Mouse (Mus musculus): ENCODE measurements around the gene Pola1.
"Not testable (repeated sequence)": the region's sequence is repeated elsewhere in the genome, so short reads cannot be mapped to it uniquely, and the experiment has no call there.

The Pola1 gene

GRCm38 (mm10) chrX:93429738-93430260 lies 202.2 kb downstream of the Pola1 start:
- no peak for DNase-seq (ENCODE audit: low read depth, low spot score)

GRCm38 (mm10) chrX:93428956-93429737 lies 202.8 kb downstream of the Pola1 start:
- no peak for DNase-seq (ENCODE audit: low read depth, low spot score)

- DNase-seq (ENCODE audit: low read depth, low spot score) = not testable (repeated sequence)
Measured at GRCm38 (mm10) chrX:93400871-93401270, 231.1 kb downstream of the Pola1 start.

DNA sequence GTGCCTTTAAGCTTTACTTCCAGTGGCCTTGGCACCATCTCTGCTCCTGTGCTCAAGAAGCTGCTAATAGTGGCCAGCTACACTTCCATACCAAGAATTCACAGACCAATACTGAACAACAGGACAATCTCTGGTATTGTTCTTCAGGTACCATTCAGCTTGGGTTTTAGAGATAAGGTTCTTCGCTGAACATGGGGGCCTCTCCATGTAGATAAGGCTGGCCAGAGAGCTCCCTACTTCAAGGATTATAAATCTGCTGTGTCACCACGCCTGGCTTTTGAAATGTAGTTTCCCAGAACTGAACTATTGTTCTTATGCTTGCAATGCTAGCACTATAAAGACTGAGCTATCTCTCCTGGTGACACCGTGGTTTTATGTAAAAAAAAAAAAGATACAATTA lies 234.9 kb downstream of the Pola1 start:
- DNase-seq (ENCODE audit: low read depth, low spot score) = no peak

- no peak for DNase-seq (ENCODE audit: low read depth, low spot score)
Measured at GRCm38 (mm10) chrX:93377285-93377972, 254.5 kb downstream of the Pola1 start.

DNA sequence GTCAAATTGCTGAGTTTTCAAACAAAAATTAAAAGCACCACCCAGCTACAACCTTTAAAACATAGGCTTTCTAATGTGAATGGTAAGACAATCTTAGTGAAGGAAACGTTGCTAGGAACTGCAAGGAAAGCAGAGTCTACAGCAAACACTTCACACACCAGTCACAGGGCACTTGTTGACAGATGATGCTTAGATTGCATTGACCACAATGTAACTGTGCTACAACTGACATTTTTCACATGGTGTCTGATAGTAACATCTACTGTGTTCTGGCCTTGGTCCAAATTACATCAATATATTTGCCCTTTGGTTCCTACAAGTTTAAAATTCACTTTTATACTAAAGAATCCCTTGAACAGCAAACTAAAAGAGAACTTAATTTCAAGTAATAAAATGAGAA lies 258.5 kb downstream of the Pola1 start:
- DNase-seq (ENCODE audit: low read depth, low spot score) = no peak

DNA sequence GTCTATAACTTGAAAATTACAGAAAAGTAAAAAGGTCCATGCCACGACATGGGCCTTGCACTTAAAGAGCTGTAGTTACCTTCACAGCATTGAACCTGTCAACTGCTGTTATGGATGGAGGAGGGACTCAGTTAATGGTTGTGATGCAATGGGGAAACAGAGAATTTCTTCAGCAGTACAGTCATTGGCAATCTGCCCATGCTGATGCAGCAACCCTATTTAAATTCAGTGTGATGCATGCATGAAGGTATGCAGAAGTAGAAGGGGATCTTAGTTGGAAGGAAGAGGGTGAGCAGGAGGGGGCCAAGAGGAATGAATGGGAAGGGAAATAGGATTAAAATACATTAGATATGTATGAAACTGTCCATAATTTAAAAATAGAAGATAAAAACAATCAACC lies 262.2 kb downstream of the Pola1 start:
- no peak for DNase-seq (ENCODE audit: low read depth, low spot score)

GRCm38 (mm10) chrX:93368211-93368610 lies 263.7 kb downstream of the Pola1 start:
- no peak for DNase-seq (ENCODE audit: low read depth, low spot score)

DNA sequence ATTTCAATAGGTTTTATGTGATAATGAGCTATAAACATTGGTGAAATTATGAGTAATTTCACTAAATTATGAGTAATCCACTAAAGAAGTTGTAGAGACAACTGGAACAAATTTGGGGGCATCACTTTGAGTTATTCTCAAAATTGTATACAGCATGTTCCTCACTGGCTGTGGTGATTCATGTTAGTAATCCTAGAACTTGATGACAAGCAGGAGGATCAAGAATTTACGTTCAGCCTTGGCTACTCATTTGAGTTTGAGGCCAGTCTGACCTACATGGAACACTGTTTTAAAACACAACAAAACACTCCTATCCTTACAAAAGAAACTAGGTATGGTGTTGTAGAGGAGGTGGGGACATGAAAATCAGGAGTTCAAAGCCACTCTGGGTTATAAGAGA lies 310.6 kb downstream of the Pola1 start:
- DNase-seq (ENCODE audit: low read depth, low spot score) = no peak

DNA sequence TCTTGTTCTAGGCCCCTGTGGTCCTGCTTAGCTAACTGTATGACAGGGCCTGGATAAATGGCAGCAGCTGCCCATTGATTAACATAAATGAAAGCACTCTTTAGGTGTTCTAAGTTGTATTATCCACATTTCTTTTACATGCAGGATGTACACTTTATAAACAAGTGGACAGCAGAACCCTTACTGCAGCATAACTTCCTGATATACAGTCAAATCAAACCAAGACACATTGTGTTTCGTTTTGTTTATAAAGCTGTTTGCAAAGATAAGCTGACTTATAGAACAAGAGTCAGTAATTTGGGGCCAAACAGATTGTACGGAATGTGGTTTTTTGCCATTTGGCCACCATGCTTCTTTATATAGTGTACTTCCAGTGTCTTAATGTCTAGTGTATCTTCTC lies 312.0 kb downstream of the Pola1 start:
- DNase-seq (ENCODE audit: low read depth, low spot score) = no peak

- DNase-seq (ENCODE audit: low read depth, low spot score) = no peak
Measured at GRCm38 (mm10) chrX:93317577-93317976, 314.4 kb downstream of the Pola1 start.

DNA sequence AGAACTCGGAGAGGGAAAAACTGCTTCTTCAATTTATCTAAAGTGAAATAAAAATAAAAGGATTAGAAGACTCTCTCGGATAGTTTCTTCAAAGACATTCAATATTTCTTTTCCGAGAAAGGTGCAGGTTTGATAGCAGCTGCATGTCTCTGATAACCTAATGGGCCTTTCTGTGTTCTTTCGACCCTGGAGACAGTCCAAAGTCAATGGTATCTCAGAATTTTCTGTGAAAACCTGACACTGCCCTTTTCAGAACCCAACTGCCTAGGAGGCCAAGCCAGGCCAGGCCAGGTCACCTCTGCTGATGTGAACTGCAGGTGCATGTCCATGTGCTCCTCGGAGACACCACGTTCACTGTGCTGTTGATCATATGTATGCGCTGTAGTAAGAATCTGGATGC lies 326.2 kb downstream of the Pola1 start:
- no peak for DNase-seq (ENCODE audit: low read depth, low spot score)

DNA sequence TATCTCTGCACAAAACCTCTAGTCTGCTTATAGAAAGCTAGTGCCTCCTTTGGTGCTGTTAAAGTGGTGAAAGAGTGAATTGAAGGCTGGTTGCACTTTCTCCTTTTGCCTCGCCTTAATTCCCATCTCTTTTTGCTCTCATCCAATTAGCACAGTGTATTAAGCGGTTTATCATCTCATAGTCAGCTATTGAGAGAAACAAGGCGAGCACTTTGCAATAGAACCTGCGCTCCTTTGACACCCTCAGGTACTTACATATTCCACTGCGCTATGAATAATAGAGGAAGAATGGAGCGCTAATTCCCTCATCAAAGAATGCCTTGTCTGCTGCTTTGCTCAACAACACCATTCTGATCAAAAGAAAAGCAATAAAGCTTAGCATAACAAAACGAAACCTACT lies 330.2 kb downstream of the Pola1 start:
- no peak for DNase-seq (ENCODE audit: low read depth, low spot score)

- DNase-seq (ENCODE audit: low read depth, low spot score) = no peak
Measured at GRCm38 (mm10) chrX:93300183-93300815, 331.7 kb downstream of the Pola1 start.

GRCm38 (mm10) chrX:93299771-93300170 lies 332.2 kb downstream of the Pola1 start:
- DNase-seq (ENCODE audit: low read depth, low spot score) = no peak

DNA sequence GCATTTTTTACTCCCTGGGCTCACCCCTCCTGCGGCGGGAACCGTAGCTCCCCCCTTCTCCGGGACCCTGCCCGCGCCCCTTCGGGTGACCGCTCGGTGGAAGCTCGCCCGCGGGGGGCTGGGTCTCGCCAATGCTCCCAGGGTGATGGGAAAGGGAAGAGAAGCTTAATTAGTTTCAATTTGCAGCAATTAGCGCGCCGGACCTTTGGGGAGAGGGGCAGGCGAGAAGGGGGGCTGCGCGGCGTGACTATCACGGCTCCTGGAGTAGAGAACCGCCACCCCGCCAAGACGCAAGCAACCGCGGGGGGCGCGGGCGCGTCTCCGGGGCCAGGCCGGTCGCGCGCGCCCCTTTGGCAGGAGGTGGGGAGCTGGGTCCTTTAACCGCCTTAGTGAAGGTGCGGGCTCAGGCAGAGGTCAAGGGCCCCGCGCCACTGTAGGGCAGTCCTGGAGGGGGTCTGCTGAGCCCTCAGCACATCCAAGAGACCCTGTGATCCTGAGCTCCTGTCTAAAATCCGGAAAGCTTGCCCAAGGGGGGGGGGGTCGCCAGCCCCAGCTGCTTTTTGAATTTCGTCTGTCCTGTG lies 332.8 kb downstream of the Pola1 start:
- DNase-seq (ENCODE audit: low read depth, low spot score) = no peak

GRCm38 (mm10) chrX:93297001-93297441 lies 334.9 kb downstream of the Pola1 start:
- no peak for DNase-seq (ENCODE audit: low read depth, low spot score)

GRCm38 (mm10) chrX:93295819-93296218 lies 336.1 kb downstream of the Pola1 start:
- no peak for DNase-seq (ENCODE audit: low read depth, low spot score)

- no peak for DNase-seq (ENCODE audit: low read depth, low spot score)
Measured at GRCm38 (mm10) chrX:93294736-93295490, 337.0 kb downstream of the Pola1 start.

DNA sequence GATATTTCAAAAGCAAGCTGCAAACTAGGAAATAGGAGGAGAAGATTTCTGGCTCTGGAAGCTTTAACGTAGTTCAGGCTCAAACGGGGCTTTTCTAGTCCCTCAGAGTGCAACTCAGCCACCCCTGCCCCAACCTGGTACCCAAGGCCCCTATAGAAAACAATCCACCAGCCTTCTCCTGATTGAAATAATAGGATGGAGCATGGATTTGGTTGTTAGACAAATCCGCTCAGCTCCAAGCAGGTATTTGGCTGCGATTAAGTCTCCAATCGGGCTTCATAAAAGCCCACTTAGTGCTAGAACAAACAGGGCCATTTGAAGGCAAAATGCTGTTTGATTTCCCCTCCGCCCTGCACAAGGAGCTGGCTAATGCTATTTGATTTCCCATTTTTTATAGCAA lies 339.9 kb downstream of the Pola1 start:
- no peak for DNase-seq (ENCODE audit: low read depth, low spot score)

DNA sequence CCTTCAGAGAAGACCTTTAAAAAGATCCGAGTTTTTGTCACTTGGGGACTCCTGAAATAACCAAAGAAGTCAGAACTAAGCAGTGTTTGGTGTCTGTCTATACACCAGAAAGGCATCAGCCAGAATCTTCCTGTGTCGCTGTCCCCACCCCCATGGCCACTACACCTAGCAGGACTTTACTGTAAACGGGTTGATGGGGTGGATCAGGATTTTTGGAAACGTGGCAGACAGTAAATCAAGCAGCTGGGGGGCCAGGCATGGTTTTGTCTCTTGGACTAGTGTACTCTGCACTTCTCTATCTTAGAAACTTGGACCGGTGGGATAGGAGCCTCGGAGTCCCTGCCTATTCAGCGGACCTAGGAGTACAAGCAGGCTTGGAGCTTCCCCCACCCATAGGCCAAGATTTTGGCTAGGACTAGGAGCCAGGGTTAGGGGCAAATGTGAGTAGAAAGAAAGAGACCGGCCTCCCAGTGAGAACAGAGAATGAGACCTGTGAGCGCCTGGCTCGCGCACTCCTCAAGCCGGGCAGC lies 342.0 kb downstream of the Pola1 start:
- DNase-seq (ENCODE audit: low read depth, low spot score) = no peak

Measured in retina, postnatal 7 days (tissue).